Mouse (Mus musculus) liver, embryonic 12.5 days (tissue): ENCODE data around the gene Stmnd1. TPM values are rescaled to one million over a fixed set of nuclear protein-coding genes. Genes with fewer than 3 reads are reported as not detected.

Source experiments
- ATAC-seq: fragments of 200-750 bp; cut with Nextera tagmentation; 2 replicates; pipeline ENCODE4 v1.8.0; 2017; ENCODE audit warnings: moderate number of reproducible peaks, mild to moderate bottlenecking, moderate library complexity
- H3K27ac ChIP-seq: fragments of 300-500 bp; sonication (generic); 2 replicates; pipeline ENCODE4 v1.5.1; 2016; ENCODE audit warnings: mild to moderate bottlenecking
- H3K27me3 ChIP-seq: fragments of 300-500 bp; sonication (generic); replicated peaks from 2 replicates; pipeline ENCODE4 v1.6.1; 2016; ENCODE audit warnings: mild to moderate bottlenecking, moderate library complexity
- H3K36me3 ChIP-seq: fragments of 300-500 bp; sonication (generic); 2 replicates; pipeline ENCODE4 v1.6.1; 2016; ENCODE audit warnings: mild to moderate bottlenecking, moderate library complexity
- H3K4me1 ChIP-seq: fragments of 300-500 bp; sonication (generic); 2 replicates; pipeline ENCODE4 v1.6.1; 2016
- H3K4me2 ChIP-seq: fragments of 300-500 bp; sonication (generic); 2 replicates; pipeline ENCODE4 v1.6.1; 2016; ENCODE audit warnings: mild to moderate bottlenecking, moderate library complexity
- H3K4me3 ChIP-seq: fragments of 300-500 bp; sonication (generic); 2 replicates; pipeline ENCODE4 v1.5.1; 2016; ENCODE audit warnings: mild to moderate bottlenecking, moderate library complexity
- H3K9ac ChIP-seq: fragments of 300-500 bp; sonication (generic); 2 replicates; pipeline ENCODE4 v1.6.1; 2016; ENCODE audit warnings: mild to moderate bottlenecking, moderate library complexity
- H3K9me3 ChIP-seq: fragments of 300-500 bp; sonication (generic); replicated peaks from 2 replicates; pipeline ENCODE4 v1.6.1; 2016; ENCODE audit warnings: mild to moderate bottlenecking, moderate library complexity
- WGBS: fragments of 180-500 bp; shearing (Covaris S2); methylation state at CpG from one replicate; pipeline ENCODE4 v1.1.7; 2016; ENCODE audit not compliant: insufficient replicate concordance; 5-methylcytosine and 5-hydroxymethylcytosine counted together
- polyA plus RNA-seq: library from polyadenylated mRNA; unstranded; fragments of >200 nt; fragmentation: Nextera tagmentation; extraction: Ambion mirVana; gene quantifications from 2 replicates; pipeline ENCODE4 v1.2.1, GENCODE M21; 2016

Gene Stmnd1
- polyA plus RNA-seq, 1 experiment from 2014 or later = not detected

- ATAC-seq = no peak
- Histone ChIP-seq H3K9ac (no peak overlapping the region), H3K36me3 (no peaks in the 10 kb centered on the region), H3K9me3 (no peaks in the 10 kb centered on the region), H3K4me1 (peaks cover 6% of the 10 kb centered on the region; the same call in 1 of the 2 replicates), H3K4me3 (no peak overlapping the region), H3K27me3 (no peaks in the 10 kb centered on the region; the same call in 1 of the 2 replicates), H3K4me2 (no peak overlapping the region), H3K27ac (no peak overlapping the region)
- WGBS = 81% methylated on average over 3 of the region's 3 CpGs
These were observed 76.1 kb downstream of the Stmnd1 start for GRCm38 (mm10) chr13:46349664-46350063.

Other genes starting within 250 kb of the Stmnd1 start
- gene Rbm24, start 144.7 kb downstream of the Stmnd1 start, polyA plus RNA-seq = 0.13 and 0.63 TPM in 2 replicates
- 1.7 and 2.4 TPM in 2 replicates for gene Cap2, start 228.1 kb downstream of the Stmnd1 start, polyA plus RNA-seq